Mouse (Mus musculus): ENCODE results near the gene Zbtb46.

The Zbtb46 gene

DNA sequence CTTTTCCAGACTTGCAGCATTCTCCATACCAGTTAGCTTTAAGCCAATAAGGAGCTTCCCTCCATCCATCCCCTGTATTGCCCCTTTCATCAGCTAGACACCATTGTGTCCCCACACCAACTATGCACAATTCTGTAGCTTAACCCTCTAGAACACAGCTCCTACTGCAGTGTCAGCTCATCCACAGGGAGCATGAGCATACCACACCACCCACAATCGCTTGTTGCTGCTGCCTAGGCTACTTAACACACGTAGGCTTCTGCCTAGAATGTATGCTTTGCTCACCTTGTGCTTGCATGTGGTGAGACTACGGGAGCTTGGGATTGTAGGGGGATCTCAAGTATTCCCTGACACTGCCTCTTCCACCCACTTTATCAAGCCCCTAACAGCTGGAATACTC is 102.4 kb downstream of the Zbtb46 start:
- DNase-seq: no peak

DNA sequence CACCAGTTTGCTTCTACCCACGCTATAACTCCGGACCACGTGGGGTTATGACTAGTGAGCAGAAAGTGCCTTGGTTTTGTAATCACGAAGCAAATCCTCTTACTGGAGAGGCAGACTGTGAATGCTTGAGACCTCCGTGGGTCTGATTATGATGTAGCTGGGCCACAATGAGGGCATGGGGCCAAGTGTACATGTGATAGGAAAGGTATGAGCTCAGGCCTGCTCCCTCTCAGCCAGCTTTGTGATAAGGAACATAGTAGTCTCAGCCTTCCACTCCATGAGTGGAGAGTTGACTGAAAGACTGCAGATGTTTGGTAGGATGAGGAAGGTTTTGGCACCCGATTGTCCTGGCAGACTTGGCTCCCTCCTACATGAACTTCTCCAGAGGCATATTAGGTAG is 116.5 kb downstream of the Zbtb46 start:
- DNase-seq: no peak

DNA sequence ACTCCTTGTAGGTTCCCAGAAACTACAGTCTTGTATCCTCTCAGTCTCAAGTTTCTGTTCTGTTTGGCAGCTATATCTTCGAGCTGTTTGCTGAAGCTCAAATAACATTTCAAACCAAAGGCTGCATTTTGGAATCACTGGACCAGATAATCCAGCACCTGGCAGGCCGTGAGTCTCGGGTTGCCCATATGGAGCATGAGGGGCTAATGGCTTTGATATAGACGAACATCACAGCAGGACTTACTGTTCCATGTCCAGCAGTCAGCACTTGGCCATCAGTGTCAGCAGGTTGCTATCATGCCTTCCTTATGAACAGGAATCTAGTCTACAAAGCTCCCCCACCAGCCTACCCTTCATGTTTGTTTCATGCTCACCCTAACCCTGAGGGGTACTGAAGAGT is 118.8 kb downstream of the Zbtb46 start:
- DNase-seq: peak; percentile 76 to 78
